Mouse (Mus musculus): ENCODE measurements around the gene Fam222b.
"Not testable (repeated sequence)": the region's sequence is repeated elsewhere in the genome, so short reads cannot be mapped to it uniquely, and the experiment has no call there.

The Fam222b gene

GRCm38 (mm10) chr11:78180081-78180761, 85.8 kb downstream of the Fam222b start:
- DNase-seq (ENCODE audit: low spot score): no peak

GRCm38 (mm10) chr11:78181830-78182357, 87.4 kb downstream of the Fam222b start:
- DNase-seq (ENCODE audit: low spot score): no peak

- DNase-seq (ENCODE audit: low spot score): no peak
Measured at GRCm38 (mm10) chr11:78182450-78182849, 88.0 kb downstream of the Fam222b start.

DNA sequence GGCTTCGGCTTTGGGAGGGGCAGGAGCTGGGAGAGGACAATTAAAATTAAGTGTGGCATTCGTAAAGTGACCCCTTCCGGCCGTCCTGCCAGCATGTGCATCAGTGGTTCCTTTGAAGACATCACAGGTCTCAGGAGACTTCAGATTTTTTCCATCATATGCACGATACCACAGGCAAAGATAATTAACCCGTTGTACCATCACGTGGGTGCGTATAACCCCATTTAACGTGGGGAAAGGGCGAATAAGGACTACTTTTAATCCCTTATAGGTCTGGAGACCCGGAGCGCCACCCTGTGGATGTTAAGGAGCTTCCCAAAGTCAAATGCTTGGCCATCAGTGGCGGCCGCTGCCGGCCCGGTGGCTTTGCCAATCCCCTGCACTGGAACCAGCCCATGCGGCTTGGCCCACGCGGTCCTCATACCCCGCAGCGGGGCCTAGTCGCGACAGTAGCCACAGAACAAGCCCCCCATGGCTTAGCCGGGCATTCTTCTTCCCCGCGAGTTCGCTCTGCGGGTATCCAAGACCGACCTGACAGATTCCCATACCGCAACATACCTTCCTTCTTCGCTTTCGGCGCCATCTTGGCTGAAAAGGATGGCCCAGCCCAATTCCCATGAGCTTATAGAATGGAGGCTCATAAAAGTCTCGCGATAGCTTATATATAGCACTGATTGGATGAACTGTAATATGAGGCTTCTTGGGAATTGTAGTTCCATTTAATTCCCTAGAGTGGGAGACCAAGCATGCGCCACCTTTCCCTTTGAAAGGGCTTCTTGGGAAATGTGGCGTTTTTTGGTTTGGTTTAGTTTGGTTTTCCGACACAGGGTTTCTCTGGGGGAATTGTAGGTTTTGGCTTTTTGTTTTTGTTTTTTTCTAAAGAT, 88.7 kb downstream of the Fam222b start, which contains the start of gene Rpl23a:
Rpl23a (minus strand) TSS at position 624 of the 884 bp plus-strand sequence.
- peak; percentile 70 for DNase-seq (ENCODE audit: low spot score)

DNA sequence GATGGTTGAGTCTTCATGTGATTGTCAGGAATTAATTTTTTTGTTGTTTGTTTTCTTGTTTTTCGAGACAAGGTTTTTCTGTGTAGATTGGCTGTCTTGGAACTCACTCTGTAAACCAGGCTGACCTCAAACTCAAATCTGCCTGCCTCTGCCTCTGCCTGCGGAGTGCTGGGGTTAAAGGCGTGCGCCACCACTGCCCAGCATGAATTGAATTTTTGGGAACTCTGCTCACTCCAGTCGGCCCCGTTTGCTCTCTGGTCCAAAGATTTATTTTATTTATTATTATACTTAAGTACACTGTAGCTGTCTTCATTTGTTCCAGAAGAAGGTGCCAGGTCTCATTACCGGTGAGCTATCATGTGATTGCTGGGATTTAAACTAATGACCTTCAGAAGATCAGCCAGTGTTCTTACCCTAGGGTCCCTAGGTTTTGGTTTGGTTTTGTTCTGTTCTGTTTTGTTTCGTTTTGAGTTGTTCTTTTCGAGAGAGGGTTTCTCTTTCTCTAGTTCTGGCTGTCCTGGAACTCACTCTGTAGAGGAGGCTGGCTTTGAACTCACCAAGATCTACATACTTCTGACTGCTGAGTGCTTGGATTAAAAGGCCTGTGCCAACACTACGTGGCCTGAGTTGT, 89.5 kb downstream of the Fam222b start:
- no peak for DNase-seq (ENCODE audit: low spot score)

DNA sequence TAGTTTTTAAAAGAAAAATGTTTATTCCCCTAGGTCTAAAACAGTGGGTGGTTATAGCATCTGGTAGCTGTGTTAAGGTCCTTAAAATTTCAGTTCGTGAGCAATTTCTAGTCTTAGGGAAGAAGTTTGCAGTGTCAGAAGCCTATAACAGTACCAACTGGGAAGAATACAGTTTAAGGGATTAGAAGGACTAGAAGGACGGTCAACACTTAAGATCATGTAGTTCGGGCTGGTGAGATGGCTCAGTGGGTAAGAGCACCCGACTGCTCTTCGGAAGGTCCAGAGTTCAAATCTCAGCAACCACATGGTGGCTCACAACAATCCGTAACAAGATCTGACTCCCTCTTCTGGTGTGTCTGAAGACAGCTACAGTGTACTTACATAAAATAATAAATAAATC, 90.2 kb downstream of the Fam222b start:
- DNase-seq (ENCODE audit: low spot score): not testable (repeated sequence)

DNA sequence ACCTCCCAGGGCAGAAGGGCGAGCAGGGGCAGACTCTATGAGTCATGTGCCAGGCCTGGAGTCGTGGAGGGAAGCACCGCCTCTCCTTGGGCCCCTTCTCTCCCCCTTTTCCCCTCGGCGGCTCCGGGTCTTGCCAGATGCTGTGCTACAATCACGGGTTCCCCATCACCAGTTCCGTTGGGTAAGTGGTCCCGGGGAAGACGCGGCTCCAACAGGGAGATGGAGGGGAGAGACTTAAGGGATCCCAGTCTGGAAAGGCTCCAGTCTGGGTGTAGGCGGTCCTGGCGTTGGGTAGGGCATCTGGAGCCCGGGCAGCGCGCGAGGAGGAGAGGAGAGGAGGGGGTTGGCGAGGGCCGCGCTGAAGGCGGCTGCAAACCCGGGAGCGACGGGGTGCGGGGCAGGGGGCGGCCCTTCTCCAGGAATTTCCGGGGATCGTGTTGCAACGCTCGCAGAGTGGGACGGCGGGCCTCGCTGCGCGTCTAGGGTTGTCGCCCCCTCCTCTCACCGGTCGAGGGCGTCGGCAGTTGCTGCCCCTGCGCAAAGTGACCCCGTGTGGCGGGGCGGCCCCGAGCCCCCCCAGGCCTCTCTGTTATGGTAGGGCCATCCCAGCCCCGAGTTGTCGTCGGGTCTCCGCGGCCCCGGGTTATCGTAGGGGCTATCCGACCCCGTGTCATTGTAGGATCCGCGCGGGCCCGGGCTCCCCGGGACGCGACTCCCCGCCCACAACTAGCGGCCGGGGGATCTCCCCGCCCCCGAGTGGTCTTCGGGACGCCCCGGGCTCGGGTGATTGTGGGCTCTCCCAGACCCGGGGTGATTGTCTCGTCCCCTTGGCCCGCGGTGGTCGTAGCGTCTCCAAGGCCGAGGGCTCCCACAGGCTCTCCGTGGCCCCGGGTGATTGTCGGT, 94.1 kb downstream of the Fam222b start, which contains the start of gene Rab34:
Rab34 (plus strand) TSS at position 100 of the 903 bp plus-strand sequence.
- peak; percentile 70 for DNase-seq (ENCODE audit: low spot score)

- DNase-seq (ENCODE audit: low spot score): peak; percentile 60
Measured at GRCm38 (mm10) chr11:78189234-78190040, 95.0 kb downstream of the Fam222b start.

DNA sequence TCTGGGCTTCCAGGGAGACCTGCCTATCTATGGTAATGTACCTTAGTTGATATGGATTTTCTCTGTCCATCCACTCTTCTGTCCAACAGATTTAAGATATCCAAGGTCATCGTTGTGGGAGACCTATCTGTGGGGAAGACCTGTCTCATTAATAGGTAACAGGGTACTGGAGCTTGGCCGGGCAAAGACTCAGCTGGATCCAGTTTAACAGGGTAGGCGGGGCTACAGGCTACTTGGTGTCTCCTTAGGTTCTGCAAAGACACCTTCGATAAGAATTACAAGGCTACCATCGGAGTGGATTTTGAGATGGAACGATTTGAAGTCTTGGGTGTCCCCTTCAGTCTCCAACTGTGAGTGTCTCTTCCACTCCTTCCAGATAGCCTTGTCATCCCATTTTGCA, 95.6 kb downstream of the Fam222b start:
- DNase-seq (ENCODE audit: low spot score): no peak

DNA sequence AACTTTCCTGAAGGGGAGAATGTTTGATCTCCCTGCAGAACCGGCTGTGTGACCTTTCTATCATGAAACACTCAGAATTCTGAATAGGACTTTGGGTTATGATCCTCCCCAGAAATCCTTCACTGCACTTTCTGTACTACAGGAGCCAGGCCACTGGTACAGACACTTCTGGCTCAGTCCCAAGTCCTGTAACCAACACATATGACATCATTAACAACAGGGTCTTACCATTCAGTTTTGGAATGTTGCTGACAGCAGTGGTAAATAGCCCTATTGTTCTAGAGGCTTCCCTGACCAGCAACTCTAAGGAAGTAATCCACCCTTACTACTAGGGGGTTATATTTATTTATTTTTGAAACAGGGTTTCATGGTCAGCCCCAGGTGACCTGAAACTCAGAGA, 98.7 kb downstream of the Fam222b start, which contains the start of gene Proca1:
Proca1 (plus strand) TSS at position 280 of the 400 bp plus-strand sequence.
- no peak for DNase-seq (ENCODE audit: low spot score)

DNA sequence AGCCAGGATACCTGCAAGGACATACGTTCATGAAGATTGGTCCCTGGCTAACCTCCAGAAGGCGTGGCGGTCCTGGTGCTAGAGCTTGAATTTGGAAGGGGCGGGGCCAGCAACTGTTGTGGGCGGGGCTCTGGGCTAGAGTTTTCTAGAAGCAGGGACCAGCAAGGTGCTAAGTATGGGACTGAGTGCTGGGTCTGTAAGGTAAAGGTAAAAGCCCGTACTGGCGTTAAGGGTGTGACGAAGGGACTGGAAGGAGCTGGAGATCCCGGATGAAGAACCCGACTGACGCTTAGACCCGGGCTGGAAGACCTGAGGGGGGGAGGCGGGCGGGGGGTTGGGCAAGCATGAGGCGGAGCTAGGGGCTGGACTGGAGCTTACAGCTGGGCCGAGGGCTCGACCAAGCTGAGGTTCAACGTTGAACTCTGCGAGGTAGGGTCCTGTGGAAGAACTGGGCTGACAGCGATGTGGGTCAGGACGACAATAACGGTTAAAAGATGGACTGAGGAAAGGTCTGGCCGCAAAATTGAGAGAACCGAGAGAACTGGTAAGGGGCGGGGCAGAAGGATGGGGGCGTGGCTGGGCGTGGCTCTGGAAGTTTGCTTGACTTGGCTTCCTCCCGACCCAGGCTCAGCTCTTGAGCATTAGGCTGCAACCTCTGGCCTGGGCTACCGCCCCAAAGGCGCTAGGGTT, 100.1 kb downstream of the Fam222b start:
- peak; percentile 65 for DNase-seq (ENCODE audit: low spot score)

GRCm38 (mm10) chr11:78195101-78195863, 100.8 kb downstream of the Fam222b start:
- DNase-seq (ENCODE audit: low spot score): no peak

DNA sequence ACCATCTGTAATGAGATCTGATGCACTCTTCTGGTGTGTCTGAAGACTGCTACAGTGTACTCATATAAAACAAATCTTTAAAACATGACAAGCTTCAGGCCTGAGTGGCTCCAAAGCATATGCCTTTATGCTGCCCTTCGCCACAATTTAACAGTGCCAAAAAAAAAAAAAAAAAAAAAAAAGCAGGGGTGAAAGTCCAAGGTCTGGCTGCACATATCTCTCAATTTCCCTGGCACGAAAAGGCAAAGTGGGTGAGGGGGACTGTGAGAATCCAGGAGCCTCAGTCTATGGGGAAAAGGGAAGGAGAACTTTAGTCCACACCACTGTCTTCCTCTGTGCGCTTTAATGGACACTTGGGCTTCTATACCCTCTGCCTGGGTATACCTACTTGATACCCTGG, 107.9 kb downstream of the Fam222b start:
- no peak for DNase-seq (ENCODE audit: low spot score)

GRCm38 (mm10) chr11:78204287-78204686, 109.8 kb downstream of the Fam222b start:
- DNase-seq (ENCODE audit: low spot score): peak; percentile 37

DNA sequence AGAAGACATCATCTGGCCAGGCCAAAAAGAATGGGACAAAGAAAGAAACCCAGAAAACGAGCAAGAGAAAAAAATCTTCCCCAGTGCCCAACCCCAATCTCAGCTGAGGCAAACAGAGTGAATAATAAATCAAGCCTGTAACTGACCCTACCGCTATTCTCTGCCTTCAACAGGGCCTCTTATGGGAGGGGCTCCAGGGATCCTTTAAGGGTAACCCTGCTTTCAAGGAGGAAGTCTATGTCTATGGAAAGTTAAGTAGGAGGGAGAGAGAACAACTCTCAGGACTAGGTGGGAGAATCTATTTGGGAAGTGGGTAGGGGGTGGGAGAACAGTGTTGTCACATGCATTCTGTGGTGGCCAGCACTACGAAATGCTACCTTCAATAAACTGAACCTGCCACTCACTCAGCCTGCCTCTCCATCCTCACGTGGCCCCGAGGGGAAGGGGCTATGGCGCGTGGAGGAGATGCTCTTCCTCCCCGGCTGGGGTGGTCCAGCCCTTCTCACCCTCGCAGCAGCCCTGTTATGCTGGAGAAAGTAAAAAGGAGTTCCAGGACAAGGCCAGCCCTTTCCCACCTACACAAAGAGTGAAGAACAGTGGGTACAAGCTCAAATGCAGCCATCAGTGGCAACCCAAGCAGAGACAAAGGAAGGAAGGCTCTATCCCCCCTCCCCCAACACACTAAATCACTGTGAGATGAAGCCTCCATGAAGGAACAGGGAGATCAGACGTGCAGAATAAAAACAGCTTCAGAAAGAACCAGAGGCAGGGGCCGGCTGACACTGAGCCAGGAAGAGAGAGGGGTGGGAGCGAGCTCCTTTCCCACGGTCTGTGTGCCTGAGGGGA, 111.1 kb downstream of the Fam222b start:
- no peak for DNase-seq (ENCODE audit: low spot score)

Data from ovary, adult 18-20 months (tissue).